Mouse (Mus musculus) hindbrain, embryonic 15.5 days (tissue): Measurements from ENCODE around the gene Adssl1. TPM values are rescaled to one million over a fixed set of nuclear protein-coding genes. Genes with fewer than 3 reads are reported as not detected.

ENCODE experiments used
- ATAC-seq: fragments of 200-750 bp; cut with Nextera tagmentation; 2 replicates; pipeline ENCODE4 v1.8.0; 2017; ENCODE audit warnings: low read depth, moderate number of reproducible peaks, moderate TSS enrichment; ENCODE audit not compliant: low FRiP score
- H3K27ac ChIP-seq: fragments of 300-500 bp; sonication (generic); replicated peaks from 2 replicates; pipeline ENCODE4 v1.5.1; 2015; ENCODE audit warnings: mild to moderate bottlenecking, inconsistent platforms
- H3K27me3 ChIP-seq: fragments of 300-500 bp; sonication (generic); 2 replicates; pipeline ENCODE4 v1.6.1; 2015; ENCODE audit warnings: control low read depth, inconsistent platforms
- H3K36me3 ChIP-seq: fragments of 300-500 bp; sonication (generic); 2 replicates; pipeline ENCODE4 v1.6.1; 2015; ENCODE audit warnings: control low read depth, inconsistent platforms
- H3K4me1 ChIP-seq: fragments of 300-500 bp; sonication (generic); replicated peaks from 2 replicates; pipeline ENCODE4 v1.6.1; 2015; ENCODE audit warnings: control low read depth, inconsistent platforms
- H3K4me2 ChIP-seq: fragments of 300-500 bp; sonication (generic); 2 replicates; pipeline ENCODE4 v1.6.1; 2015; ENCODE audit warnings: moderate library complexity, mild to moderate bottlenecking, inconsistent platforms
- H3K4me3 ChIP-seq: fragments of 300-500 bp; sonication (generic); 2 replicates; pipeline ENCODE4 v1.5.1; 2015; ENCODE audit warnings: mild to moderate bottlenecking, inconsistent platforms
- H3K9ac ChIP-seq: fragments of 300-500 bp; sonication (generic); 2 replicates; pipeline ENCODE4 v1.6.1; 2015; ENCODE audit warnings: inconsistent platforms
- H3K9me3 ChIP-seq: fragments of 300-500 bp; sonication (generic); 2 replicates; pipeline ENCODE4 v1.6.1; 2016; ENCODE audit warnings: control low read depth, inconsistent platforms
- WGBS: fragments of 180-500 bp; shearing (Covaris S2); methylation state at CpG from one replicate; pipeline ENCODE4 v1.1.7; 2015; 5-methylcytosine and 5-hydroxymethylcytosine counted together
- microRNA-seq: library from miRNA; unstranded; fragments of <30 nt; microRNA quantifications from one replicate; pipeline ENCODE4, GENCODE M21; 2016
- polyA plus RNA-seq: library from polyadenylated mRNA; unstranded; fragments of >200 nt; fragmentation: Nextera tagmentation; extraction: Ambion mirVana; gene quantifications from 2 replicates; pipeline ENCODE4 v1.2.1, GENCODE M21; 2015

Gene Adssl1
- polyA plus RNA-seq, 1 experiment from 2014 or later = 5.8 TPM

DNA sequence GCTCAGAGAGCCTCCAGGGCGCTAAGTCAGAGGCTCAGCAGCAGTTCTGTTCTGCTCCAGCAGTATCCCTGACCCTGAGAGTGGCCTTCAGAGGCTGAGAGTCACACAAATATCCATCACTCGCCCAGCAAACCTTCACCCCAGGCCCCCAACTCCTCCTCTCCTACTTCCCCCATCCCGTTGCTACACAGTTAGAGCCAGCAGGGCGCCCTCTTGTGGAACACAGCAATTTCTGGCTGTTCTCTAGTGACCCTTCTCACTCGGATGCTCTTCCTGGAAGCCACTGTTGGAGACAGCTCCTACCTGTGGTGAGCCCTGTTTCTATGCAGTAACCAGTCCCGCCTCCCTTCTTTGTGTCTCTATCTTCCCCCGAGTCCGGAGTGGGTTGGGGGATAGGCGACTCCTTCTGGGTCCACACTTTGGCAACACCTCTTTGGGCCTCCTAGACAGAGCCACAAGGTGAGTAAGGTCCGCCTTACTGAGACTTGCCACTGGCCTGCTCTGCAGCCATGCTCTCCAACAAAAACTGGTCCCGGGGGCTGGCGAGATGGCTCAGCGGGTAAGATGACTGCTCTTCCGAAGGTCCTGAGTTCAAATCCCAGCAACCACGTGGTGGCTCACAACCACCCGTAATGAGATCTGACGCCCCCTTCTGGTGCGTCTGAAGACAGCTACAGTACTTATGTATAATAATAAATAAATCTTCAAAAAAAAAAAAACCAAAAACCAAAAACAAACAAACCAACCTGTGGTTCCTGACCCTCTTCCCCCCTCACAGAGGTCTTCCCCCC is 55.6 kb downstream of the Adssl1 start:
- no peaks in the 10 kb centered on the region for H3K9me3 ChIP-seq
- H3K4me2 ChIP-seq = peak overlapping the region; percentile 90
- WGBS = 13% methylated on average over 18 of the region's 18 CpGs
- H3K9ac ChIP-seq = peak overlapping the region; percentile 96
- H3K36me3 ChIP-seq = no peaks in the 10 kb centered on the region
- peak overlapping the region; percentile 92 for H3K4me3 ChIP-seq
- H3K27me3 ChIP-seq = peaks cover 28% of the 10 kb centered on the region
- peaks cover 65% of the 10 kb centered on the region for H3K4me1 ChIP-seq
- ATAC-seq = peak; percentile 35; the same call in 1 of the 2 replicates
- peak overlapping the region; percentile 91 for H3K27ac ChIP-seq

DNA sequence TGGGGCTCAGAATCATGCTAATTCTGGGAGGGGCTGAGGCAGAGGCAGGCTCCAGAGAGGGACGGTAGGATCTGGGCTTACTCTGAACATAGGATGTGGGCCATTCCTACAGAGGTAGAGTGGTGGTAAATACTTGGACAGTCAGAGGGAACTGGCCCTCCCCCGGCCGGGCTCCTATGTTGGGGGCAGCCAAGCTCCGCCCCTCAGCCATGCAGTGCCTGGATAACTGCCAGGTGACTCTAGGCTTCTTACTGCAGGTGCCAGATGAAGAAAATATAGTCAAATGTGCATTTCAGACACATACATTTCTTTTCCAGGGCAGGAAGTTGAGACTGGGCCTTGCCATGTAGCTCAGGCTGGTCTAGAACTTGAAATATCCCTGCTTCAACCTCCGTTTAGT is 57.2 kb downstream of the Adssl1 start:
- ATAC-seq = no peak
- Histone ChIP-seq H3K9ac (no peak overlapping the region), H3K4me3 (no peak overlapping the region), H3K9me3 (no peaks in the 10 kb centered on the region), H3K4me2 (no peak overlapping the region), H3K36me3 (no peaks in the 10 kb centered on the region), H3K27ac (no peak overlapping the region), H3K27me3 (peaks cover 39% of the 10 kb centered on the region), H3K4me1 (peaks cover 50% of the 10 kb centered on the region)
- 60% methylated on average over 5 of the region's 5 CpGs for WGBS

DNA sequence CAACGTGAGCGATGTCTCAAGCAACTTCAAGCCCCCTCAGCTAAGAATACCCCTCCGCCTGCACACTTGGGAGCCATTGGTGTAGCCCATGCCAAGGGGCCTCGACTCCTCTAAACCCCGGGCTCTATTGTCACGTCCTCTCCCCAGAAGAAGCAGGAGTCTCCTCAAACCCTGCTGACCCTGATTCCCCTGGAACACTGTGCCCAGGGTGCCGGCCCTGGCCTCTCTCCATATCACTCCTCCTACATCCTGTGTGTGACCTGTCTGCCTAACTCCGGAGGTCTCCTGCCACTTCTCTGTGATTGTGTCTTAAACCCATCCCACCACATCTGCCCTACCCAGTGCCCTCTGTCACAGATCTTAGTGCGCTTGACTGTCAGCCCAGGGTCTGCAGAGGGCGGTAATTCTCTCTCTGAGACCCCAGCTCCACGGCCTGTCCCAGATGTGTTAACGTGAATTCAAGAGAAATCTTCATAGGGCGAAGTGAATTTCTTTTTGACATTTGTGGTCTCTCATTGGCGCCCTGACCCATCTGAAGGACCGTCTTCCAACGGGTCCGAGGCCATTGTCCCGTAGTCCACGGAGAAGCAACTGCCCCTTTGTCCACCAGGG is 58.2 kb downstream of the Adssl1 start:
- H3K4me1 ChIP-seq = peaks cover 40% of the 10 kb centered on the region
- H3K27me3 ChIP-seq = peaks cover 39% of the 10 kb centered on the region
- H3K9me3 ChIP-seq = no peaks in the 10 kb centered on the region
- 18% methylated on average over 19 of the region's 19 CpGs for WGBS
- H3K4me3 ChIP-seq = peak overlapping the region; percentile 49
- peak overlapping the region; percentile 35; the same call in 1 of the 2 replicates for H3K9ac ChIP-seq
- no peak for ATAC-seq
- peak overlapping the region; percentile 97 for H3K4me2 ChIP-seq
- no peaks in the 10 kb centered on the region for H3K36me3 ChIP-seq
- H3K27ac ChIP-seq = no peak overlapping the region

DNA sequence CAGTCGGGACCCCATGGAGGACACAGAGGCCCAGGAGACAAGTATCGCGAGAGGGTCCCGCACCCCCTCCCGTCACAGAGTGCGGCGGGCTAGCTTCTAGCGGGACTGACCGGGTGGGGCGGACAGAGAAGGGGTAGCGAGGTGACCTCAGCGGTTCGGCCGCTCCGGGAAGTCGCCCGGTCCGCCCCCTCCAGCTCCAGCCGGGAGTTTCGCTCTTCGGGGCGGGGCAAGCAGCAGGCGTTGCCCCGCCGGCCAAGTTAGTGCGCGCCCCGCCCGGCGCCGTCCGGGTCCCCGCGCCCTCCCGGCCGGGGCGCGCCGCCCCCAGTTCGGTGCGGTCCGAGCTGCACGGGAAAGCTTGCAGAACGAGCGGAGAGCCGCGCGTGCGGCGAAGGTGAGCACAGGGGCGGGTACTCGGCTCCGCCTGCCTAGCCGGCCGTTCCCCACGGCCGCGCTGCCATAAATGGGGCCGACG is 58.7 kb downstream of the Adssl1 start, which contains the start of gene Zbtb42:
Zbtb42 (plus strand) TSS at position 274 of the 472 bp plus-strand sequence.
- ATAC-seq = no peak
- WGBS = under 1% methylated on average over 59 of the region's 60 CpGs

DNA sequence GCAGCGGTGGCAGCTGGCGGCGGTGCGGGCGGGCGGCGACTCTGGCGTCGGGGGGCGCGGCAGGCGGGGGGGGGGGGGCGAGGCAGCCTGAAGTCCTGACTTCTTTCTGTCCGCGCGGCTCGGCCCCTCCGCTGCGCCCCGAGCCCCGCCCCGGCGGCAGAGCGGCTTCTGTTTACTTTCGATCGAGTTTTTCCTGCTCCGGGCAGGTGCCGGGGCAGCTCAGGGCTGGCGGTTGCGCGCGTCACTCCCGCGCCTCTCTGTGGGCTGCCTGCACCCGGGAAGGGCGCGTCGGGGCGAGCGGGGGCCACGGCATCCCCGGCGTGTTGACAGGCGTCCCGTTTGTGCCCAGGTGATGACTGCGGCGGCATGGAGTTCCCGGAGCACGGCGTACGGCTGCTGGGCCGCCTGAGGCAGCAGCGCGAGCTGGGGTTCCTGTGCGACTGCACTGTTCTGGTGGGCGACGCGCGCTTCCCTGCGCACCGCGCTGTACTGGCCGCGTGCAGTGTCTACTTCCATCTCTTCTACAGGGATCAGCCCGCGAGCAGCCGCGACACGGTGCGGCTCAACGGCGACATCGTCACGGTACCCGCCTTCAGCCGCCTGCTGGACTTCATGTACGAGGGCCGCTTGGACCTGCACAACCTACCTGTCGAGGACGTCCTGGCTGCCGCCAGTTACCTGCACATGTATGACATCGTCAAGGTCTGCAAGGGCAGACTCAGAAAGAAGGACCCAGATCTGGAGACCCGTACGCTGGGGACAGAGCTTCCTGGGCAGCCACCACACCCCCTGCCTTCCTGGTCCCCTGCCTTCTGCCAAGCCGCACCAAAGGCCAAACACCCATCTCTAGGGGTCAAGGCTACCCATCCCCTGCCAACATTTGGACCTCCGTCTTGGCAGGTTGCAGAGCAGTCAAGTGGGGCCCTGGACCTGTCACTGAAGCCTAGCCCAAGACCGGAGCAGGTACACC is 59.5 kb downstream of the Adssl1 start:
- peak overlapping the region; percentile 97 for H3K4me2 ChIP-seq
- H3K27ac ChIP-seq = no peak overlapping the region
- H3K4me1 ChIP-seq = peaks cover 41% of the 10 kb centered on the region
- H3K9me3 ChIP-seq = no peaks in the 10 kb centered on the region
- H3K4me3 ChIP-seq = peak overlapping the region; percentile 49
- peaks cover 39% of the 10 kb centered on the region for H3K27me3 ChIP-seq
- H3K36me3 ChIP-seq = no peaks in the 10 kb centered on the region
- H3K9ac ChIP-seq = peak overlapping the region; percentile 35
- ATAC-seq = no peak; the same call in 1 of the 2 replicates
- WGBS = 4% methylated on average over 77 of the region's 87 CpGs

More for the DNA sequence above, 58.7 kb downstream of the Adssl1 start, which contains the start of gene Zbtb42:
- H3K9ac ChIP-seq = peak within 1 kb of the TSS; percentile 35
- H3K4me3 ChIP-seq = peak within 1 kb of the TSS; percentile 49
- H3K4me2 ChIP-seq = peak within 1 kb of the TSS; percentile 97
- H3K27me3 ChIP-seq = peaks cover 39% of the 10 kb centered on the region
- no peaks in the 10 kb centered on the region for H3K9me3 ChIP-seq
- H3K36me3 ChIP-seq = no peaks in the 10 kb centered on the region
- H3K27ac ChIP-seq = no peak within 1 kb of the TSS
- peaks cover 42% of the 10 kb centered on the region for H3K4me1 ChIP-seq

DNA sequence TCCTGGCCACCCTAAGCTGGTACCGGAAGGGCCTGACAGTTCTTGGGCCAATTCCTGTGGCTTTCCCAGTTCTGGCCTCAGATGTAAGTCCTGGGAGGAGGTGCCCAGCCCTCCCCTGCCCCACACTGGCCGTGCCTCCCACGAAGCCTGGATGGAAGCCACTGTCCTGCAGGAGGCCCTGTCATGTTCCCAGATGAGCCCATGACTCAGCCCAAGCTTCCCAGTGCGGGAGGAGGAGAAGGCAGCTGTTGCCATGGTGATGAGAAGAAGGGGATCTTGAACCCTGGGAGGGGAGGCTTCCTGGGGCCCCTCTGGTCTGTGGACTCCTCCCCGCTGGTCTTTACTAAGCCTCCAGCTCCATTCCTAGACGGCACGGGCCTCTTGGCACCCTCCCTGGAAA is 63.5 kb downstream of the Adssl1 start:
- H3K4me2 ChIP-seq = no peak overlapping the region
- H3K9ac ChIP-seq = no peak overlapping the region
- H3K9me3 ChIP-seq = no peaks in the 10 kb centered on the region
- H3K4me1 ChIP-seq = peaks cover 18% of the 10 kb centered on the region
- WGBS = 33% methylated on average over 7 of the region's 7 CpGs
- ATAC-seq = peak; percentile 21; the same call in 1 of the 2 replicates
- no peaks in the 10 kb centered on the region for H3K36me3 ChIP-seq
- peaks cover 29% of the 10 kb centered on the region for H3K27me3 ChIP-seq
- no peak overlapping the region for H3K4me3 ChIP-seq
- H3K27ac ChIP-seq = no peak overlapping the region

DNA sequence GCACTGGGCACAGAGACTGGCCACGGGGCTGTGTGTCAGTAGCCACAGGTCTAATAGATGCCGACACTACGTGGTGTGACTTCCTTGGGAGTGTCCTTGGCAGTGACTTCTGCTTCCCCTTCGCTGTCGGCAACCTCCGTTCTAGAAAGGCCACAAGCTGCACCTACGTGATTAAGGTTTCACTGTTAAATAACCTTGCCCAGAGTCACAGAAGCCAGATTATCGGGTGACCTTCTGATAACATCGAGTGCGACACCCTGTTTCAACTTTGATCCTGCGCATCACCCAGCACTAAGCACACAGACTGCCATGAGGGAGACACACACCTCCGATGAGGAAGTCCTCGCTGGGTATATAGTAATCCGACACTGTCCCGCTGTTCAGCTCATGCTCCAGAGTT is 68.6 kb downstream of the Adssl1 start:
- Histone ChIP-seq H3K27me3 (no peaks in the 10 kb centered on the region), H3K36me3 (no peaks in the 10 kb centered on the region), H3K4me1 (peaks cover 10% of the 10 kb centered on the region), H3K27ac (no peak overlapping the region), H3K4me2 (no peak overlapping the region), H3K9me3 (no peaks in the 10 kb centered on the region), H3K9ac (no peak overlapping the region), H3K4me3 (no peak overlapping the region)
- WGBS = 82% methylated on average over 15 of the region's 15 CpGs
- ATAC-seq = no peak

Small RNAs within 50 kb of the gene (microRNA-seq; reads per million reads assigned to microRNA genes)
- not detected for gene Mir6939

Other genes with a start within 250 kb of the Adssl1 start
- gene A530016L24Rik, start 130.6 kb upstream of the Adssl1 start, polyA plus RNA-seq = 0.09 and 0.18 TPM in 2 replicates
- 78.4 and 84.4 TPM in 2 replicates for gene Tmem179, start 103.3 kb upstream of the Adssl1 start, polyA plus RNA-seq
- 0.89 and 1.0 TPM in 2 replicates for gene Inf2, start 31.3 kb upstream of the Adssl1 start, polyA plus RNA-seq
- 55.6 and 61.2 TPM in 2 replicates for gene Siva1, start 24.6 kb downstream of the Adssl1 start, polyA plus RNA-seq
- gene Akt1, start 54.8 kb downstream of the Adssl1 start, polyA plus RNA-seq = 150 and 159 TPM in 2 replicates
- gene Zbtb42, start 58.8 kb downstream of the Adssl1 start, polyA plus RNA-seq = 2.3 and 4.2 TPM in 2 replicates
- 45.7 and 48.8 TPM in 2 replicates for gene Cep170b, start 100.4 kb downstream of the Adssl1 start, polyA plus RNA-seq
- gene Pld4, start 140.6 kb downstream of the Adssl1 start, polyA plus RNA-seq = 6.3 and 9.2 TPM in 2 replicates
- gene Ahnak2, start 182.6 kb downstream of the Adssl1 start, polyA plus RNA-seq = 1.8 and 3.3 TPM in 2 replicates
- 21.6 and 22.7 TPM in 2 replicates for gene Clba1, start 188.9 kb downstream of the Adssl1 start, polyA plus RNA-seq
- gene Cdca4, start 209.4 kb downstream of the Adssl1 start, polyA plus RNA-seq = 37.3 and 44.6 TPM in 2 replicates
- not detected in 2 replicates for gene Gpr132, start 248.2 kb downstream of the Adssl1 start, polyA plus RNA-seq